Mouse (Mus musculus) forelimb bud, embryonic 11.5 days (tissue): Measurements from ENCODE around the gene Haus4.

ENCODE experiments used
- DNase-seq: peaks from one replicate; pipeline ENCODE4 v3.0.0-alpha.2; 2012; ENCODE audit warnings: low read depth, low spot score

Gene Haus4

GRCm38 (mm10) chr14:54572790-54573736 is 18.6 kb upstream of the Haus4 start:
- peak; percentile 68 for DNase-seq

DNA sequence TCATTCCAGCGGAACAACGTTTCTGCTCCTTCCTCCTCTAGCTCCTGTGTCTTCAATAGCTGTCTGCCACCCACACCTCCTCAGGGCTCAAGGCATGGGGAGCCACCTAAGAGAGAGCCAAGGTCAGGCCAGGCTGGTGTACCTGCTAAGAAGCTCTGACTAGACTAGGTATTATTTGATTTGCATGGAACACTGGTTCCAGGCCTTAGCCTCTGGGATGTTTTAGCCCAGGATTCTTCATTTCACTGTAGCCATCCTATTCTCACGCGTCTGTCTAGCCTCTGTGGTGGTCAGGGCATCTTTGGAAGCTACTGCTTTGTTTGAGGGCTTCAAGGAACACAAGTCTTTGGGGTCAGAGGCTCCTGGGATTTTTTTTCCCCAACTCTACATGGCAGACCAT is 17.7 kb upstream of the Haus4 start:
- DNase-seq, result no peak

- DNase-seq, result no peak
These were observed 15.3 kb upstream of the Haus4 start for GRCm38 (mm10) chr14:54569451-54570392.

GRCm38 (mm10) chr14:54568694-54569414 is 14.4 kb upstream of the Haus4 start:
- DNase-seq, result peak; percentile 80

DNA sequence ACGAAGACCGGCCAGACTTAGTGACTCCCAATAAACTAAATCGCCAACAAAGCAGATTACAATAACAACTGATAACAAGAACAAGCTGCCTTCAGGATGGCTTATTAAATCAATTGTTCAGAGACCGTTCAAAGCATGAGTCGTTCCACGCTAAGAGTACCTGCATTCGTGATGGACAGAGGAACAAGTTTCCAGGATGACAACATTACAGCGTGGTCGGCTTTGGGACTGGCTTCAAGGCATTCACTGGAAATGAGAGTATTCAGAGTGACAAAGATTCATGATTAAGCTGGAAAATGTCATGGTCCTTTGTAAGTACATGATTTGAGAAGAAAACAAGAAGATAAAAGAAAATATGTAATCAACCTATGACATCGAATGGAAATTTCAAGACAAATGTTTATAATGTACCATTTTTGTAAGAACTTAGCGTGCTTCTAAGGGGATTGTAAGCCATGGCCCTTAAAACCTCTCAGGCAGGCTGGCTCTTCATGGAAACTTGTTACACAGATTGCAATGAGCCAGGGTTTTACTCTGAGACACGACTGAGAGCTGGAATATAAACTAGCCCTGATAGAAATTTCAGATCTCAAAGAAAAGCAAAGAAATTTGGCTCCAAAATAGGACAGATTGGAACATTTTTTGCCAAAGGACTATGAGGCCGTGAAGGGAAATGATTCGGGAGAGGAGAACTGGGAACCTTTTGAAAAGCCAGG is 6.3 kb upstream of the Haus4 start:
- DNase-seq, result no peak

DNA sequence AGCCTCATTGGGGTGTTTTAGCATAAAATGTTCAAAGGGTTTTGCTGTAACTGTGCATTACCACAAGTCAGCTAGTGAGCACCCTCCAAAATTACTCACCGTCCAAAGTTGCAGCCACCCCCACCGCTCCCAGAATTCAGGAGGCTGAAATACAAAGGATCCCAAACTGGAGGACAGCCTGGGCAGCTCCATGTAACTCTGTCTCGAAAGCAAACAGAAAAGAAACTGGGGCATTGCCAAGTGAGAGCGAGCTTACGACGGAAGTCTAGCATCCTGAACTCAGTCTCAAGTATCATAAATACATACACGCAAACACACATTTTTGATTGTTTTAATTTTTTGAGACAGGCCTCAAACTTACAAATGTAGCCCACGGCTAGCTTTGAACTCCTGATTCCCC is 2.9 kb upstream of the Haus4 start:
- DNase-seq, result no peak

GRCm38 (mm10) chr14:54553454-54553974 is 902 bp downstream of the Haus4 start:
- no peak for DNase-seq

DNA sequence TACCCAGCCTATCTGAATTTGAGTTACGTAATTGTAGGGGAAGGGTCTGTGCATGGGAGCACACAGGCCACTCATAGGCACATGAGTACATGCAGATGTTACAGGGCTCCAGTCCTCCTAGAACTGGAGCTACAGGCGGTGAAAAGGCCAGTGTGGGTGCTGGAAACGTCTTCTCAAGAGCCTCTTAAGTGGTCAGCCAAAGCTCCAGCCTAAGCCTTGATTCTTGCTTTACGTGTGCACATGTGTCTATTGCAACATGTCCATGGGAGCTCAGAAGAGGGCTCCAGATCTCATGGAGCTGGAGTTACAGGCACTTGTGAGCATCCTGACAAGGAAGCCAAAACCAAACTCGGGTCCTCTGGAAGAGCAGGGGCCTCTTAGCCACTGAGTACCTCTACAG is 9.7 kb downstream of the Haus4 start:
- DNase-seq, result no peak

DNA sequence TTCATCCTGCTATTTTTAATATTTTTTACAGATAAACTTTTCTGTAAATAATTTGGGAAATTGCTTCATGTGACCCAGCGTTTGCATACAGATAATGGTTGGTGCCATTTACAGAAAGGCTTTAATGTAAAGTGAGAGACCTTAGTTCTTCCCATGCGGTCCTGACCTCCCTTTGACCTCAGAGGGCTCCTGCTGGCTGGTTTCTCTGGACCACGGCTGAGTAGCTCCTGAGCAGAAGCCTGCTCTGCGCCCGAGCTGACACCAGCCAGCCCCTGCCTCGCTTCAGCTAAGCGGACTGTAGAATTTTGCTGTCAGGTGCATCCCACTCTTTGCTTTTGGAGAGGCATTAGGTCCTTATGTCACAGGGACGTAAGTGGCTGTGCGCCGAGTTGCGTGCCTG is 13.6 kb downstream of the Haus4 start:
- no peak for DNase-seq

DNA sequence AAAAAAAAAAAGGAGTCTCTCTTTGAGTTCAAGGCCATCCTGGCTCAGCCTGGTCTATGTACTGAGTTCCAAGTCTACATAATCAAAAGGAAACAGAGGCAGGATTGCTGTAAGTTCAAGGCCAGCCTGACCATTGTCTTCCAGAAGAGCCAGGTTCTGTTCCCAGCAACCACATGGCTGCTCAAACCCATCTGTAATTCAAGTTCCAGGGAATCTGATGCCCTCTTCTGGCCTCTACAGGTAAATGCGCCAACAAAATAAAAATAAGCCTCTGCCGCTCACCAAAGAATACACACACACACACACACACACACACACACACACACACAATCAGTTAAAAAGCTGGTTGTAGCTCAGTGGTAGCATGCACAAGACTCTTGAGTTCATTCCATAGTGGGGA is 15.8 kb downstream of the Haus4 start:
- no peak for DNase-seq

DNA sequence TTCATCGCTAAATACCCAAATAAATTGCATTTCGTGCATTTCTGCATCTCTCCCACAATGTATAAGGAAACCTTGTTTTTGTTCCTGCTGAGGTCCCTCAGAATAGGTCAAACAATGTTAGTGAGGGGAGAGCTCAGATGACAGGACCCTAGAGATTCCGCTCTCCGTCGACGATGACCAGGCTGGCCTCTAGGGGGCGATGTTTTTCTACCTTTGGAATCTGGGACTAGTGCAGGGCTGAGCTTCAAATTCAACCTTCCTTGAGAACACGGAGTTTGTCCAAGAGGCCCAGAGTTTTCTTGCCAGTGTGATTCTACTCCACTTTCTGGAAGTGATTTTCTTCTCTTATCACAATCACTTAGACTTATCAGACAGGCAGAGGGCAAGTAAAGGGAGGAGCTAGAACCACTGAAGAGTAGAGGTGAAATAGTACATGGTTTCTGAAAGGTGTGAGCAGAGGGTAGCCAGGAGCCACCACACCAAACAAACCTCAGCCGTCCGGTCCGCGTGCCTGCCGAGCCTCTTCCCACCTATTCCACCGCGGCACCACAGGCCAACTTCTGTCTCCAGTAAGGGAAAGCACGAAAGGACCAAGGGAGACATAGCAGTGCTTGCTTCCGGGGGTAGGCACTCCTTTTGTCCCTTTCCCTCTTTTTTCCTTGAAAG is 25.8 kb downstream of the Haus4 start:
- DNase-seq, result peak; percentile 91

DNA sequence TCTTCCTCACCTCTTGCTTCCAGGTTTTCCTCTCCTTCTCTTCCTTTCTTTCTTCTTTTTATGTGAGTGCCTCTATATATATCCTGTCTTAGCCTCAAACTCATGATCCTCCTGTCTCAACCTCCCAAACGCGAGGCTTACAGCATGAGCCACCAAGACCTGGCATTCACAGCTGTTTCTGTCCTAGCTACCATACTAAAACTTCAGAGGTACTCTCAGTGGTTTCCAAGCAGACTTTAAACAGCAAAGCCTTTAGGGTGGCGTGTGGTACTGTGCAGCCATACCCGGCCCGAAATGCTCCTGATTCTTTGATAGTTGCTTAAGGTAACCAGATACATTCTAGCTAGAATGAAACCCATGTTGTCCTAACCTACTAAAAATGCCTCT is 26.4 kb downstream of the Haus4 start:
- peak; percentile 17 for DNase-seq

- peak; percentile 21 for DNase-seq
These were observed 27.0 kb downstream of the Haus4 start for GRCm38 (mm10) chr14:54527227-54528006.

DNA sequence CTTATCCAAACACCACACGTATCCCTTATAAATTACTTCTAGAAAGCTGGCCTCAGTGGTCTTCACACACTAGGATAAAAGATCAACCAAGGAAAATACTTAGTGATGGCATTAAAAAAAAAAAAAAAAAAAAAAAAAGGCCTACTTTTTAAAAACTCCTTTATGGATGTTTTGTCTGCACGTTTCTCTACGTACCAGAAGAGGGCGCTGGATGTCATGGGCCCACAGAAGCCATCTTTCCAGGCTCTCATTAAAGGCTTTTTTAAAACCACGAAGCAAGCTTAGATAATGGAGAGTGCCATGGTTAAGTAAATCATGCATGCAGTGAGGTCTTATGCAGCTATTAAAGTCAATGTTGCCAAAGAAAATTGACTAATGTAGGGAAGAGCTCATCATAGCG is 30.8 kb downstream of the Haus4 start:
- no peak for DNase-seq

DNA sequence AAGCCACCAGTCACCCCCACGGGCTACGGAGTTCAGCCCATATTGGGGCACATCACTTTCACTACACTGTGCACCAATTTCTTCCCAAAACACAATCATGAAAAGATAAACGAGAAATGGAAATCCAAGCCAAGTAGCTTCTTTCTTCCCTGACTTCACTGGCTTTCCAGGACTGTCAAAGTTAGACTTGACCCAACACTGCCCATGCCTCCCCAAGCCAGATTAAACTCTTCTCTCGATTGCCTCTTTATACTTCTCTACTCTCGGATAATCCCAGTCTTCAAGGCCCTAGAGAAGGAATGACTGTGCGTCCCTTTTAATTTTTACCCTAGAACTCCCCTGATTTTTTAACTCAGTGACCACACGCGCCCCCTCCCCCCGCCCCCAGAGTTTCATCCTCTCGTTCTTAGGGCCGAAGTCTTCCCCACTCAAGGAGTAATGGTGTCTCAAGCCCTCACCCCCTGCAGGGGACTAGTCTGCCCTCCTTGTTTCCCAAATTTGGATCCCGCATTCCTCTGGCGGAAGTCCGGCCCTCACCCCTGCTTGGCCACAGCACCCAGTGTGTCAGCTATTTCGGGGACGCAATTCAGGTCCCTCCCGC is 37.6 kb downstream of the Haus4 start:
- DNase-seq, result no peak

- DNase-seq, result no peak
These were observed 44.6 kb downstream of the Haus4 start for GRCm38 (mm10) chr14:54509774-54510173.

DNA sequence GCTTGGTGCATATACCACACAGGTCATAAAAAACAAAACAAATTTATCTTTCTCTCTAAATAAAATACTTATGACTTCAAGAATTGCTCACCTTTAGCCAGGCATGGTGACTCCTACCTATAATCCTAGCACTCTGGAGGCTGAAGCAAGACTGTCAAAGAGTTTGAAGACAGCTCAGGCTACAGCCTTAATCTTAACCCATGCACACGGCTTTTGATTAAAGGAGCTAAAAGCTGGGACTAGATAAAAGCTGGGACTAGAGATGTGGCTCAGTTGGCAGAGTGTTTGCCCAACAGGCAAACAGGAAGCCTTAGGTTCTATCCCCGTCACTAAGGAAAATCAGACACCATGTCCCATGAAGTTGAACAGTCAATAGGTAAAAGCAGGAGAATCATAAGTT is 51.3 kb downstream of the Haus4 start:
- DNase-seq, result no peak

- DNase-seq, result no peak
These were observed 53.1 kb downstream of the Haus4 start for GRCm38 (mm10) chr14:54501365-54501764.

GRCm38 (mm10) chr14:54499330-54499729 is 55.1 kb downstream of the Haus4 start:
- no peak for DNase-seq
